Mouse (Mus musculus) heart, embryonic 12.5 days (tissue): Measurements from ENCODE around the gene Gm20852. TPM values are rescaled to one million over a fixed set of nuclear protein-coding genes. Genes with fewer than 3 reads are reported as not detected.
"Not testable (repeated sequence)": the region's sequence is repeated elsewhere in the genome, so short reads cannot be mapped to it uniquely, and the experiment has no call there.

Experiments
- ATAC-seq: fragments of 200-750 bp; cut with Nextera tagmentation; 2 replicates; pipeline ENCODE4 v1.8.0; 2017; ENCODE audit warnings: moderate TSS enrichment, moderate library complexity; ENCODE audit not compliant: insufficient number of reproducible peaks, low FRiP score
- H3K27ac ChIP-seq: fragments of 300-500 bp; sonication (generic); 2 replicates; pipeline ENCODE4 v1.5.1; 2016; ENCODE audit warnings: mild to moderate bottlenecking, moderate library complexity; ENCODE audit not compliant: poor library complexity, severe bottlenecking
- H3K27me3 ChIP-seq: fragments of 300-500 bp; sonication (generic); replicated peaks from 2 replicates; pipeline ENCODE4 v1.6.1; 2016; ENCODE audit warnings: mild to moderate bottlenecking, moderate library complexity
- H3K36me3 ChIP-seq: fragments of 300-500 bp; sonication (generic); 2 replicates; pipeline ENCODE4 v1.6.1; 2016; ENCODE audit warnings: mild to moderate bottlenecking, moderate library complexity
- H3K4me1 ChIP-seq: fragments of 300-500 bp; sonication (generic); replicated peaks from 2 replicates; pipeline ENCODE4 v1.6.1; 2016; ENCODE audit warnings: mild to moderate bottlenecking
- H3K4me2 ChIP-seq: fragments of 300-500 bp; sonication (generic); 2 replicates; pipeline ENCODE4 v1.6.1; 2016; ENCODE audit warnings: mild to moderate bottlenecking, moderate library complexity
- H3K4me3 ChIP-seq: fragments of 300-500 bp; sonication (generic); 2 replicates; pipeline ENCODE4 v1.5.1; 2016; ENCODE audit warnings: mild to moderate bottlenecking
- H3K9ac ChIP-seq: fragments of 300-500 bp; sonication (generic); 2 replicates; pipeline ENCODE4 v1.6.1; 2016; ENCODE audit warnings: mild to moderate bottlenecking, moderate library complexity
- H3K9me3 ChIP-seq: fragments of 300-500 bp; sonication (generic); replicated peaks from 2 replicates; pipeline ENCODE4 v1.6.1; 2016; ENCODE audit warnings: mild to moderate bottlenecking, moderate library complexity
- WGBS: fragments of 180-500 bp; shearing (Covaris S2); methylation state at CpG from one replicate; pipeline ENCODE4 v1.1.7; 2016; 5-methylcytosine and 5-hydroxymethylcytosine counted together
- polyA plus RNA-seq: library from polyadenylated mRNA; unstranded; fragments of >200 nt; fragmentation: Nextera tagmentation; extraction: Ambion mirVana; gene quantifications from 2 replicates; pipeline ENCODE4 v1.2.1, GENCODE M21; 2016

Gm20852 gene
- not detected in 2 replicates for polyA plus RNA-seq

- not testable (repeated sequence) for H3K9me3 ChIP-seq, H3K9ac ChIP-seq, H3K4me1 ChIP-seq, H3K36me3 ChIP-seq, H3K4me2 ChIP-seq, H3K27ac ChIP-seq, H3K4me3 ChIP-seq, ATAC-seq, H3K27me3 ChIP-seq
- no CpG with 5 or more reads among the region's 4 CpGs for WGBS
Measured at GRCm38 (mm10) chrY:66742023-66742422, at the start of gene Gm20852. TSS of gene Gm20852 (minus strand) at chrY:66742123.
